Mouse (Mus musculus) megakaryocyte progenitor cell, adult 5-6 weeks (primary cell): ENCODE measurements around the gene Snx22. TPM values are rescaled to one million over a fixed set of nuclear protein-coding genes. Genes with fewer than 3 reads are reported as not detected.

ENCODE experiments used
- ATAC-seq: replicated peaks from 2 replicates; pipeline ENCODE4 v1.8.0; 2016; ENCODE audit warnings: mild to moderate bottlenecking, moderate TSS enrichment, inconsistent platforms; ENCODE audit not compliant: poor library complexity
- total RNA-seq, 2 experiments: library from RNA; stranded (forward) in 1 of 2; stranded (reverse) in 1 of 2; fragments of 157-497, 149-512 nt in 1 of 2; fragments of 200-1000 nt in 1 of 2; gene quantifications; 2 replicates each; pipeline versions ENCODE4 v1.2.3 to v1.2.4; 2015 to 2017

Gene Snx22
- total RNA-seq (2015), result 0.17 and 0.37 TPM in 2 replicates
- total RNA-seq (2017), result 0.81 and 0.96 TPM in 2 replicates

DNA sequence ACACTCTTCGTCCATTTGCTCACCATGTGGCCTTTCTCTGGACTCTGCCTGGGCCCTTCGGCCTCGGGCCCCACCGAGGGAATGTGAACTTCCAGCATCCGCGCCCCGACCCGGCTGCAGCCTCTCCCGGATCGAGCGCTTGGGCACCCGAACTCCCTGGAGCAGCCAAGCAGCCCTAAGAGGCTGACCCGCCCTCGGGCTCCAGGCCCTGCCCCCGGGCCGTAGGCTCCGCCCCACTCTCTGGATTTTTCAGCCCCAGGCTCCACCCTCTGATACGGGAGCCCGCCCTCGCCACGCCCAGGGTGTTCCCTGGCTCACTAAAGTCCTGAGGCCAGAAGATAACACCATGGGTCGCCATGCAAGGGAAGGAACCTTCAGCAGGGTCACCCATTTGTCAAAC is at the start of gene Snx22:
Gene Snx22 (minus strand): TSS at position 137 of the 400 bp plus-strand sequence.
- ATAC-seq, result peak; percentile 98

DNA sequence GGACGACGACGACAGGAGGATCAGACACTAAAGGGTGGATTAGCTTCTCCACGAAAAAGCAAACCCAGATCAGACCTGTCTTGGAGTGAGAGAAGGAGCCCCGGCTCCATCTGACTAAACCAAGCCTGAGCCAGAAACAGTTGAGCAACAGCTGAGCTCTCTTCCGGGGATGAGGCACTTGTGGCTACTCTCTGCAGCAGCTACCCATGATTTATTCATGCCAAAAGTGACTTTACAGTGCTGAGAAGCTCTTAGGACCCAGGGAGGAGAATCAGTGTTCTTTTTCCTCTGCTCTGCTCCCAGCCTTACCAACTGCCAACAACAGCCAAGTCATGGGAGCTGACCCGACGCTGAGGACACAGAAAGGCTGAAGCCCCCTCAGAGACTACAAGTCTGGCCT is 47.4 kb upstream of the Snx22 start:
- ATAC-seq, result no peak

DNA sequence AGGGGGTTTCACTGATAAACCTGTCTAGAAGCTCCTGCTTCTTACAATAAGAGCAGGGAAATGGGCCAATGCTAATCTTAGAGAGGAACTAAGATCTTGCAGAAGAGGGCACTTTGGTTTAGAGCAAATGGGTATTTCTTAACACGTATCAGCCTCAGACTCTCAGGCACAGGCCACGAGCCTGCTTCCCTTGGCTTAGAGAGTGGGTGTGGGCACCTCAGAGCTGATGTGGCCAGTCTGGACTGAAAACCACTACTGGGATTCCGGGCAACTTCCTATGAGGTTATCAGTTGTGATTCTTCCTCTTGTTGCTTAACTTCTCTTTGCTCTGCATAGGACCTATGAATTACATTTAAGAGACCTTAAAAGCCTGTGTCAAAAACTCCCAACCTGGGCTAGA is 44.8 kb upstream of the Snx22 start:
- ATAC-seq, result peak; percentile 93

DNA sequence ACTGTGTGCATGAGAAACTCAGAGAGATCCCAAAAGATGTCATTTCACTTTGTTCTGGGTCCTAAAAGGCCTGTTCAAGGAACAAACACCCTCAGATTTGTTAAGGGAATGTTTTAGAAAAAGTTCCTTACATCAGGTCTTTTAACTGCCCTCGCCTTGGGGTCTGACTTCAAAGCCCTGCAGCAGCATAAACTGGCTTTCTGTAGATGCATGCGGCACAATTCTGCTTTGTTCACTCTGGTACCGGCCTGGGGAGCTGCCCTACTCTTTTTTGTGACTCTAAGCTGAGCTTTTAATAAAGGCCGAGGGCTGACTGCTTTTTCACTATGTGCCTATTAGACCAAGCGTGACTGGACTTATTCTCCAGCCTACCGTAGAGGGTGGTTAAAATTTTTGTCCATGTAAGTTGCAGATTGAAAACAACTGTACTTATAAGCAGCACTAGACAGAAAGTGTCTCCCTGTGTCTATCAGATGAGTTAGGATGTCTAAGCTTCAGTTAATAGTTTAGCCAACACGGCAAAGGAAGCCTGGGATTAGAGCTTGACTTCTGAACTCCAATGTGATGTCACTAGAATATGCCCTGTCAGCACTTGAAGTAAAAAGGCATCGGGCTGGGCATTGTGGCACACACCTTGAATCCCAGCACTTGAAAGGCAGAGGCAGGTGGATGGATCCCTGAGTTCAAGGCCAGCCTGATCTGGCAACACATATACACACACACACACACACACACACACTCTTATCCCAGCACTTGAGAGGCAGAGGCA is 41.3 kb upstream of the Snx22 start:
- ATAC-seq, result no peak

DNA sequence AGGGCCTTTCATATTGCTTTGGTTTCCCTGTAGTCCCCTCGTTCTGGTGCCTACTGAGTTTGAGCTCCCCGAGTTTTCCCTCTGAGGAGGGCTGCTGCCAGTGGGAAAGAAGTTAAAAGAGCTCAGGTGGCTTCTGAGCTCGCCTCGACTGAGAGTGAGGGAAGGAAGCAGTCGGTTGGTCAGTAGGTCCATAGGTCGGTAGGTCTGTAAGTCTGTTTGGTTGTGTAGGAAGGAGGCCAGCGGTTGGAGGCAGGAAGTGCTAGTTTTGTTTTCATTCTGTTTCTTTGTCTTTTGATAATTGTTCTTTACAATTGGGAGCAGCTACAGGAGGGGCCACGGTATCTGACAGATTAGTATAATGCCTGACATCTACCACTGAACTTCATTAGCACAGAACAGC is 40.6 kb upstream of the Snx22 start:
- ATAC-seq, result no peak

DNA sequence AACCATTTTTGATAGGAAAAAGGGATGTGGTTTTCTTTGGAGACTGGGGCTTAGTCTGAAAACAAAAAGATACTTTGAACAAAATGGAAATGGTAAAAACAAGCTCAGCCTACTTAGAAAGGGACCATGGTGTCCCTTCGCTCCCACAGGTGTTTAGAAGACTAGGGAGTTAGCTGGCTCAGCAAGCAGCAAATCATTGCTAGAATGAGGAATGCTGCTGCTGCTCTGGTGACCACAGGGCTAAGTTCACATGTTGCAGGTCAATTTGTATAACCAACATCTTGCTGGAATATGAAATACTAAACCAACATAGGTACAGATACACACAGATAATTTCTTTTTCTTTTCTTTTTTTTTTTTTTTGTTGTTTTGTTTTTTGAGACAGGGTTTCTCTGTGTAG is 40.1 kb upstream of the Snx22 start:
- no peak for ATAC-seq

DNA sequence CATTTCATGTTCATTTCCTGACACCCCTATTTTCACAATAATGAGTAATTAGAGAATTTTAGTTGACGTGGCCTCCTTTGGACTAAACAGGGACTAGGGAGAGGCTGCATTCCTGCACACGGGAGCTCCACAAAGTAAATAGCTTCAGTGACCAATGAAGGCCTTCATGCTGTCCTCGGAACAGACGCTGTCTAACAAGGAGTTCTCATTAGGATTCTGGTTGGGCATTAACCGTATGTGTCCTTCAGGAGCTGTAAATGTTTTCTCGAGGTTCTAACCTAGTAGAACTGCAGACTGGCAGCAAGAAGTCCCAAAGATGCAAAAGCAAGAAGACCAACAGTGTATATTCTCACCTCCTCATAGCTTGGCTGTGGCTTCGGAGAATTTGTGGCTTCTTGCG is 35.6 kb upstream of the Snx22 start:
- ATAC-seq, result no peak

DNA sequence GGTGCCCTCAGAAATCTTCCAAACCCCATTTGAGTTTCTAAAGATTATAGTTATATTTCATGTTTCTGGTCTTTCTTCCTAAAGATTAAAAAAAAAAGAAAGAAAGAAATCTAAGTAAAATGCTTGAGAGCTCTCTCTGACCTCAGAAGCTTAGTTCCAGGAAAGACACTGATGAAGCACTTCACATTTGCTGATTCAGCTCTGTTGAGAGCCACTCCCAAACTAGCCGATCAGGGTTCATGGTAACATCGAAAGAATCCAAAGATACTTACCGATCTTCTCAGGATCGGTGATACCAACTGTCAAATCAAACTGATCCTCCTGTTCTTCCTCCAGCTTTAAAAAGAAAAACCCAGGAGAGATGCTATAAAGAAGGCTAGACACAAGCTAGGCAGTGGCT is 35.1 kb upstream of the Snx22 start:
- no peak for ATAC-seq

DNA sequence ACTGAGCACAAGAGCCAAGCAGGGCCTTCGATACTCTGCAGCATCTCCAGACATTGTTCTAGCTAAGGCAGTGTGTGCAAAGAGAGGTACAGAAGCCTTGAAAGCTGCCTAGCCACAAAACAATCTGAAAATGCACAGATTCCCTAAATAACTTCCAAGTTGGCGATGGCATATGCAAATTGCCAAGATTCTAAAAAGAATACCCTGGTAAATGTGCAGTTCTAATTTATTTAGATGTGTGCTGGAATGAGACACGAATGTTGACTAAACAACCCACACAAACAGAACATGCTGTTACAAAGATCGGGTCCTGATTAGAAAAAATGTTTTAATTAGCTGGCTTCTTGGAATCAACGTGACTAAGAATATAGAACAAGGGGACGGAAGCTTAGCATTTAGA is 33.1 kb upstream of the Snx22 start:
- no peak for ATAC-seq

DNA sequence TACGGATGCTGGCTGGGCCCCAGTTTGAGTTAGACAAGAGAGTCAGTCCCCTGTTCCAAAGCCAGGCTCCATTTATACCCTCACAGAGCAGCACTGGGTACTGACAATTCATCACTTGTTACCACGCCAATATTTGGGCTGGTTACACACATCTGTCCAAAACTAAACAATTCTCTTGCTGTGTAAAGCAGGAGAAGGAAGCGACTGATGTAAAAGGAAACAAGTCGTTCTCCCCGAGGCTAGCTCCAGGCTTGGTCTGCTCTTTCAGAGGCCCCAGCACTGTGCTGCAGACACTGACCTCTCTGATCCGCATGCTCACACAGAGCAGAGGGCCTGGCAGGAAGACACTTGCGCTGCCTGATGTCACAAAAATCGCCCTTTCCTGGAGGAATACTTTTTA is 32.1 kb upstream of the Snx22 start:
- no peak for ATAC-seq

DNA sequence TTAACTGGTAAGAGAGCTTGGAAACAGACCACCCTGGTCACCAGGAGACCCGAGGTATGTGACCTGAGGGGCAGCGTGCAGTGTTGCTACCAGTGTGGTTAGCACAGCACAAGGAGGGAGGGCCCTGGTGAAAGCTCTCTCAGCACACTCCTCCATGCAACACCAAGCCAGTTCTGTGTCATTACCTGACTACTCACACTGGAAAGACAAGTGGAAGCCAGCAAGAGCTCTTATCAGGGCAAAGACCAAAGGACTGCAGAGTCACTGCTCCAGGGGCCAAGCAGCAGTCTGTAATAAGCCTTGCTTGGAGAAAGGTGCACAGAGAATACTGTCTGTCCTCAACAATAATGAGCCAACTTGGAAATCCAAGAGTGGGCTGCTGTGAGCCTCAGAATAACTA is 23.1 kb upstream of the Snx22 start:
- no peak for ATAC-seq

DNA sequence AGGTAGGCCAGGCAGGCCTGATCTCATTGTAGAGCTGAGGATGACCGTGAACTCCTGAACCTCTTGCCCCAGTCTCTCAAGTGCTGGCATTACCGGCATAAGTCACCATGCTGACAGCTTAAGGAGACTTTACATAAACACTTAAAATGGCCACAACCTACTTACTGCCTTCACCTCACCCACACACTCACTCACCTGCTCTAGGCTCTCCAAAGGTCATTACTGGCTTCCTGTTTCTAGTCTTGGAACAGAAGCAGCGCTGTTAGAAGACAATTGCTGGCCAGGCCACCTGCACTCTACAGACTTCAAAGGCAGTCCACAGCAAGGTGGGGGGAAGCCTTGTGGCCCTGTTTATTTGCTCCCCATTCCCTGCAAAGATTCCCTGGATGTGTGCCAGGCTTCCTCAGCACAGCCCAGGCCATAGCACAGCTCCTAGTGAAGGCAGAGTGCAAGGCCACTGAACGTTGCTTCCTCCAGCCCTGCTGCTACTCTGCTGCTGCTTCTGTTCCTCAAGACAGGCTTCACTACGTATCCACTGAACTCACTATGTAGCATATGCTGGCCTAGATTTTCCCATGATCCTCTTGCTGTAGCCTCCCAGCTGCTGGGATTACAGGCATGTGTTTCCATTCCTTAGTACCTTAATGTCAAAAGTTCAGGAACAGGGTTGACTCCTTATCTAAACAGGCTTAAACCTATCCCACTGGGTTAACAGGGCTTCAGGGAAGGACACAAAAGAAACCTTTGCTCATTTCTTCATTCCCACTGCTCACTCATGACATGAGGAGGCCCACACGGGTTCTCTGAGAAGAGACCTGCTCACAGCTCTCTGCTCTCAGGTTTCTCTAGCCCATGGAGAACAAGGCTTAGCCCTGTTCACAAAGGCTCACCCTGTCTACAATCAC is 22.1 kb upstream of the Snx22 start:
- ATAC-seq, result no peak

DNA sequence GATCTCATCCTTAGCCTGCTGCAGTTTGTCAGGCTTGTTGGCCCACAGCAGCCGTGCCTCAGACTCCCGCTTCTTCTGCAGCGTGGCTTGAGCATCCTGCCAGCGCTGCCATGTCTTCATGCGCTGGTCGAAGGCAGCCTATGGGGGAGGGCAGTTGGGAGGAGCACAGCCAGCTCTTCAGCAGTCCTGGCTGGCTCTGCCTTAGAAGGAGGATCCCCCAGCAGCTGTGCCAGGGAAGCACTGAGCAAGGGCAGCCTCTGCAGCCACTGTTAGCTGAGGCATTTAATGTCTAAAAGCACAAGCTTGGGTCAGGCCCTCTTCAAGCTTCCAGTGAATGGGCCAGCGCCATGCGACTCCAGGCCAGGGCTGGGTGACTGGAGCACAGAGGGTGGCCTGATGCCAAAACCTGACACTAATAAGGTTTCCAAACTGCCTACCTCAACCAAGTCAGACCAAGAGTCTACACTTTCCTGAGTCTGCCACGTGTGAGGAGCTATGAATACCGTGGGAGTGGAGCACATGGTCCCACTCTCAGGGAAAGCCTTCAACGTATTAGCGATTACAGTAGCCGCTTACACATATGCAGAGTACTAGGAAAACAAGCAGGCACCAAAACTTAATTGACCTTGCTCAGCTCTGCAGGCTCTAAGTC is 21.2 kb upstream of the Snx22 start:
- no peak for ATAC-seq

DNA sequence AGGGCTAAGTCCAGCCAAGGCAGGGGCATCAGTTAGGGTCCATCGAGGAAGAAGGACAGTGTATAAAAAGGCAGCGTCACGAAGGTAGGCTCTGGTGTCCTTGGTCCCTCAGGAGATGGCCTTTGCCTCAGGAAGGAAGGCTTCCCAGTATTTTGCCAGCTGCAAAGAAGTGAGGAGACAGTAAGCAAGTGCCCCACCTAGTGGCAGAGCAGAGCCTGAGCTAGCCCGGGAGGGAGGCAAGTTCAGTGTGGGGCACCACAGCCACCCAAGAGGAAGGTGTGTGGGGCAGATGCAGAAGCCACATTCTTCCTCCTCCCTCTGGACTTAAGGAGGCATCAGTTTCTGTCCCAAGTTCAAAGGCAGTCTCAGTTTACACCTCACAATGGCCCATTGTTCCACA is 18.9 kb upstream of the Snx22 start:
- ATAC-seq, result peak; percentile 90

DNA sequence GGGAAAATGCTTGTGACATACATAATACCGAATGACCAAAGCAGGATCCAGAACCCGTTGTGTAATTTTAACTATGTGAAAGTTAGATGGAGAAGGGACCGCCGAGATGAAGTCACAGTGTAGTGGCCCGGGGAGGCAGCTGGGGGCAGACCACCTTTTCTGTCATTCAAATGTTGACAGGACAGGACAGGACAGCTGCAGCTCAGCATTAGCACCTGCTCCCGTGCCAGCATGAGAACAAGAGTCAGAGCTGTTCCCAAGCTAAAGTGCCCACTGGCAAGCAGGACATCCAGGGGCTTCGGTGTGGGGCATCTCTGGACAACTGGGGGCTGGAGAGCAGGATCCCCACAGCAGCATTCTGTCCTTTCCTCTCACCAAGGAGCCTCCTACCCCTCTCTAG is 17.5 kb upstream of the Snx22 start:
- no peak for ATAC-seq

DNA sequence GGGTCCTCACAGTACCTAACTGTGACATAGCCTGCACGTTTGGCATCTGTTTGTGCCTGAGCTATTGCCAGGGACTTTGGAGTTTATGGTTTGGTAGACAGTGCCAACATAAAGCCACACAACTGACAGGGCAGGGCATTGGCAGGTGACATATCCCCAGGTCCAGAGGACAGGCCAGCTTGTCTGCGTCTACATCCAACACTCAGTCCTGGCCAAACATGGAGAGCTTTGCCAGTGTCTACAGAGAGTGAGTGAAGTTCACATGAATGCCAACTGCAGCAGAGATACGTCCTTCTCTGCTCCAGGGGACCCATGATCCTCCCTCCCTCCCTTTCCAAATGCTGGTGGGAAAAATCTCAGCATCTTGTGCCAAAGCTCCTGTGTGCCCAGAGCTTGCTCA is 14.7 kb upstream of the Snx22 start:
- no peak for ATAC-seq

DNA sequence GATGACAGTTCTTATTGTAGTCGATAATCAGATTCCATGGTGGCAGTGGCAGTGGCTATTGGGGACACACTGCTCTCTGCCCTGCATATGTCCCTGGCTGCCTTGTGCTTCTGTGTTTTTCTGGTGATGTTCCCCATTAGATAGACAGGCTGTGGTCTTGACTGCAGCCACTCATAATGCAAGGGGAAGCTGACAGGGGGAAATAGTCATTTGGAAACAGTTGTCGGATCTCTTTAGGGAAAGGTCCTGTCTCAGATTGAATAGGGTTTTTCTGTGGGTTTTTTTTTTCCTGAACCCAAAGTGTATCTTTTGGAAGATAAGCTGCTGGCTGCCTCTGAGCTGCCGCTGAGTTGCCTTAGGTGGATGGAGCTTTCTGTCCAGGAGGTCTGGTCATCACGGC is 12.5 kb upstream of the Snx22 start:
- ATAC-seq, result peak; percentile 64

DNA sequence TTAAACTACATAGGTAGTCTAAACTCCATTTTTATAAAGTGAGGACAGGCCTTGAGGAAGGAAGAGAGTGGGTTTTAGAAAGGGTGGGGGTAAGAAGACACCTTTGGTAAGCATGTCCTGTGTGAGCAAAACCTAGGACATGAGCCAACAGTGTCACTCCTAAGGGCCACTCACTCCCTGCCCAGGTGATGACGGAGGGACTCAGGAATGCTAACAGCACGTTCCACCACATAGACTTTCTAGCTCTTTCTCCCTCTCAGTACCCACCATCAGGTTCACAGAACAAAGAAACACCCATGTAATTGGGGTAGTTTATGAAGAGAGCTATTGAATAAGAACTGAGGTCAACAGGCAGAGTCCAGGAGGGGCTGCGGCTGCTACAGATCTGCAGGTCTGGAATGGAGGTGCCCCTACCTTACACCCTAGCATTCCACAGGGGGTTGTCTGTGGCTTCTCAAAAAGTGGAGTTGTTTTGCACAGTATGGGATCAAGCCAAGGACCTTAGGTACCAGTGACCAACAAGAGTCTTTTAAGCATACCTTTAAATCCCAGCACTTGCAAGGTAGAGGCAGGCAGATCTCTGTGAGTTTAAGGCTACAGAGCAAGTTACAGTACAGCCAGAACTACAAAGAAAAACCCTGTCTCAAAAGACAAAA is 11.4 kb upstream of the Snx22 start:
- no peak for ATAC-seq

DNA sequence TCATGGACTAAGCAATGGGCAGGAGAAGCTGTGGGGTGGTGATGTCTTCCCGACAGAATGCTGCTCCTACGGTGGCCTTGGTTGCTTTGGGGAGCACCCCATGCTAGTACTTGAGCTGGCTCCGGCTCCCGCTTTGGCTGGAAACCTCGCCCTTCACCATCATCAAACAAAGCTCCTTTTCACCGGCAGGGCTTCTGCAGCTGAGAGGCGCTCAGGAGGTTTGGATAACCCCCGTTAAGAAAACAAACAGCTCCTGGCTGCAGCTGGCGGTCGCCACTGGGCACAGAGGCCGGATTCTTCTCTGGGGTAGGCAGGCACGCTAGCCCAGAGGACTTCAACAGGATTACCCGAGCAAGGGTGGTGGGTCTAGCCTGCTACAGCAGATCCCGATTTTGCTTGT is 9.0 kb upstream of the Snx22 start:
- ATAC-seq, result no peak

DNA sequence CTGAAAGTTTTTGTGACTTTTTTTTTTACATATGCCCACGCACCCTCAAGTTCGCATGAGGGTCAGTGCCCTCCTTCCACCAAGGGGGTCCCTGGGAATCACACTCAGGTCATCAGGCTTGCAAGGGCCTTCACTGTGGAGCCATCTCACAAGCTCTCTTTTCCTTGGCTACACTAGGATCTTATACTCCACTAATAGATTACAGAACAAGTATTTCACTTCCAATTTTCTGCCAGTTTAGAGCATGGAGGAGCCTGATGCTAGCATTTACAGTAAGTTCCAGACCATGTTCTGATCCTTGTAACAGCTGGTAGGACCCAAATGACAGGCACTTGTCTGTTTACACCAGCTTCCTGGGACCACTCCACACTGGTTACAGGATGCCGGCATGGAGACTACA is 8.6 kb upstream of the Snx22 start:
- ATAC-seq, result no peak

DNA sequence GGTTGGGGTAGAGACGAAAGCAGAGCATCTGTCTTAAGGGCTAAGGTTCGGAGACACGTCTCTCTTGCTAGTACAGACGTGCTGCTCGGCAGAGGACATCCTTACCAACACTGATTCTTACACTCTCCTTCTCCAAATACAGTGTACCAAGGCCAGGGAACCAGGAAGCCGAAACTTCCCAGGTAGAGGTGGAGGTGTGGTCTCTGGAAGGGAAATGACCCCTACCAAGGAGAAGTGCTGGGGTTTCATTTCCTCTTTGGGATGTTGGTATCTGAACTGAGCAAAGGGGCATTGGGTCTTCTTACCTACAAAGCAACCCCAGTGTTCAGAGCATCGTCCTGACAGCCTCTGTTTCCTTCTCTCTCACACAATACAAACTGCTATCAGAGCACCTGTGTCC is 3.2 kb upstream of the Snx22 start:
- ATAC-seq, result no peak
